Mouse (Mus musculus): ENCODE results near the gene Gm6377. TPM values are rescaled to one million over a fixed set of nuclear protein-coding genes. Genes with fewer than 3 reads are reported as not detected.

Gm6377 gene
- 0.48 TPM for polyA plus RNA-seq (2017; shearing (Covaris generic))

DNA sequence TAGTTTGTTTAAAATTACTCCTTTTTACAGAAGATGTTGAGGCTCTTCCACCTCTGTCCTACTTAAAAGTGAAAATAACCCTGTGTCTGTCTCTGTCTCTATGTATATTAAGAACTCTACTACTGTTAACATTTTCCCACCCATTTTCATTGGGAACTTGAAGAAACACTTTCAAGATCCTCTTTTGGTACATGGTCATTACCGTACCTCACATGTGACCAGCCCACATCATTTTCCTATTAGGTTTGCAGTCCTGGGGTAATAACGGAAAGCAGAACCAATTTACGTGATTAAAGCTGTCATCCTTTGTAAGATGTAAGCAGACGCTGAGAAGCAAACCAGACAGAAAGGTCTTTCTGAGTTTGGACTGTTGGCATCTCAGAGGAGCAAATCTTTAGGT, at the start of gene Gm6377:
Gm6377 (plus strand) TSS at position 289 of the 400 bp plus-strand sequence.

Other genes starting within 250 kb of the Gm6377 start
- 9.7 TPM for gene Hmgn5, start 183.4 kb upstream of the Gm6377 start, polyA plus RNA-seq (2017; shearing (Covaris generic))
- gene Sh3bgrl, start 101.4 kb upstream of the Gm6377 start, polyA plus RNA-seq (2017; shearing (Covaris generic)), result 92.7 TPM

Data from CD4-positive, CD25-positive, alpha-beta regulatory T cell (primary cell).